Comparison of ENCODE assay signal across 24 mouse cellular contexts in genomic region chr2:174487005-174487404, GRCm38 (mm10). TPM values are rescaled to one million over a fixed set of nuclear protein-coding genes. Genes with fewer than 3 reads are reported as not detected.
"Had no signal": no experiment of that assay in that cellular context is flagged by ENCODE, and none has a peak within 500 bp of the region (broad histone marks: within the 10 kb centered on the region; RNA-seq: fewer than 3 reads in every experiment).

No protein-coding gene starts in this region.

- H3K27me3 ChIP-seq: heart, embryonic 13.5 days; heart, embryonic 15.5 days; hindbrain, embryonic 13.5 days; hindbrain, embryonic 15.5 days; kidney, embryonic 15.5 days; limb, embryonic 13.5 days had no signal

- H3K36me3 ChIP-seq: heart, embryonic 13.5 days; heart, embryonic 15.5 days; hindbrain, embryonic 13.5 days; hindbrain, embryonic 15.5 days; kidney, embryonic 15.5 days; limb, embryonic 13.5 days had no signal

- H3K9me3 ChIP-seq: heart, embryonic 13.5 days; heart, embryonic 15.5 days; hindbrain, embryonic 13.5 days; hindbrain, embryonic 15.5 days; kidney, embryonic 15.5 days; limb, embryonic 13.5 days had no signal

- H3K9ac ChIP-seq: forebrain, postnatal 0 days; heart, embryonic 13.5 days; heart, embryonic 15.5 days; hindbrain, embryonic 13.5 days; hindbrain, embryonic 15.5 days; kidney, embryonic 15.5 days; limb, embryonic 13.5 days had no signal

- H3K27ac ChIP-seq: heart, adult 2 months; heart, embryonic 13.5 days; heart, embryonic 15.5 days; hindbrain, embryonic 13.5 days; hindbrain, embryonic 15.5 days; hindbrain, postnatal 0 days; kidney, embryonic 15.5 days; kidney, postnatal 0 days; limb, embryonic 13.5 days had no signal

- H3K4me1 ChIP-seq: heart, embryonic 13.5 days; heart, embryonic 15.5 days; hindbrain, embryonic 13.5 days; hindbrain, embryonic 15.5 days; kidney, embryonic 15.5 days; limb, embryonic 13.5 days had no signal

- DNase-seq: forebrain, postnatal 0 days; gastrocnemius, postnatal 14 days; gastrocnemius, postnatal 36 days; heart, adult 2 months; heart, postnatal 14 days; heart, postnatal 36 days; kidney, adult 11 months; kidney, adult 2 months; kidney, adult 9 months; kidney, postnatal 14 days; kidney, postnatal 36 days; layer of hippocampus, adult 9-11 months; layer of hippocampus, postnatal 36 days; left cerebral cortex, postnatal 4 days had no signal

- H3K4me3 ChIP-seq: heart, adult 2 months; heart, embryonic 13.5 days; heart, embryonic 15.5 days; hindbrain, embryonic 13.5 days; hindbrain, embryonic 15.5 days; kidney, embryonic 15.5 days; limb, embryonic 13.5 days had no signal

- H3K4me2 ChIP-seq: heart, embryonic 11.5 days; heart, embryonic 13.5 days; heart, embryonic 15.5 days; hindbrain, embryonic 13.5 days; hindbrain, embryonic 15.5 days; kidney, embryonic 15.5 days; limb, embryonic 13.5 days had no signal

- ATAC-seq: forebrain, postnatal 0 days; hindbrain, postnatal 0 days; intestine, embryonic 16.5 days had no signal

RNA-seq across cellular contexts. Expression of gene Tubb1, which starts 36.5 kb away (rescaled TPM):
- polyA plus RNA-seq: hindbrain, postnatal 0 days had no signal
